Mouse (Mus musculus) lung, postnatal 0 days (tissue): ENCODE measurements around the gene Ugt1a6a.
"Not testable (repeated sequence)": the region's sequence is repeated elsewhere in the genome, so short reads cannot be mapped to it uniquely, and the experiment has no call there.

ENCODE experiments used
- CTCF ChIP-seq: IDR thresholded peaks from 2 replicates; pipeline ENCODE4 v1.5.1; 2016; ENCODE audit warnings: antibody characterized with exemption, mild to moderate bottlenecking
- EP300 ChIP-seq: IDR thresholded peaks from 2 replicates; pipeline ENCODE4 v1.6.1; 2016; ENCODE audit warnings: antibody characterized with exemption, mild to moderate bottlenecking, control low read depth

DNA sequence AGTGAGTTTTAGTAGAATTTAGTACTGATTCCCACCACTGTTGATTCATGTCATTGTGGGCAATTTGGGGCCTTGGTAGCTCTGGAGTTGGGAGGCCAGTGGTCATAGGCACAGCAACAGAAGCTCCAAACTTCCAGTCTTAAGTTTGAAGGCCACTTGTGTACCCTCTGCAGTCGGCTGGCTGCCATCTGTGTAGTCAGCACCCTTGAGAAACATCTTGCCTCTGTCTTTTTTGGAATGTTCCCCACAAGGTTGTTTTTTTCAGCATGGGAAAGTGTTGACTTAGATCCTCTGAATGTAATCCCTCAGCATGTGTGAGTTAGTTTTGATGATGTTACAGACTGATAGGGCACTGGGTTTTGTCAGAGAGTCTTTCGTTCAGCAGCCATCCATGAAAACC is 34.9 kb upstream of the Ugt1a6a start:
- not testable (repeated sequence) for TF ChIP-seq CTCF, EP300
